Mouse (Mus musculus) forebrain, embryonic 16.5 days (tissue): Measurements from ENCODE around the gene Lrrc31. TPM values are rescaled to one million over a fixed set of nuclear protein-coding genes. Genes with fewer than 3 reads are reported as not detected.
"Not testable (repeated sequence)": the region's sequence is repeated elsewhere in the genome, so short reads cannot be mapped to it uniquely, and the experiment has no call there.

Source experiments
- ATAC-seq: fragments of 200-750 bp; cut with Nextera tagmentation; 2 replicates; pipeline ENCODE4 v1.8.0; 2017; ENCODE audit warnings: mild to moderate bottlenecking, moderate library complexity
- H3K27ac ChIP-seq: fragments of 300-500 bp; sonication (generic); 2 replicates; pipeline ENCODE4 v1.5.1; 2014; ENCODE audit warnings: low read length, control low read depth
- H3K27me3 ChIP-seq: fragments of 300-500 bp; sonication (generic); replicated peaks from 2 replicates; pipeline ENCODE4 v1.6.1; 2014; ENCODE audit warnings: low read length; ENCODE audit not compliant: control insufficient read depth, insufficient read depth
- H3K36me3 ChIP-seq: fragments of 300-500 bp; sonication (generic); 2 replicates; pipeline ENCODE4 v1.6.1; 2014; ENCODE audit not compliant: control insufficient read depth, insufficient read depth
- H3K4me1 ChIP-seq: fragments of 300-500 bp; sonication (generic); replicated peaks from 2 replicates; pipeline ENCODE4 v1.6.1; 2014; ENCODE audit warnings: low read length; ENCODE audit not compliant: control insufficient read depth, insufficient read depth
- H3K4me2 ChIP-seq: fragments of 300-500 bp; sonication (generic); 2 replicates; pipeline ENCODE4 v1.6.1; 2014; ENCODE audit warnings: mild to moderate bottlenecking, low read length, control low read depth
- H3K4me3 ChIP-seq: fragments of 300-500 bp; sonication (generic); replicated peaks from 2 replicates; pipeline ENCODE4 v1.5.1; 2014; ENCODE audit warnings: mild to moderate bottlenecking, low read length, control low read depth
- H3K9ac ChIP-seq: fragments of 300-500 bp; sonication (generic); replicated peaks from 2 replicates; pipeline ENCODE4 v1.6.1; 2014; ENCODE audit warnings: low read depth, low read length, control low read depth
- H3K9me3 ChIP-seq: fragments of 300-500 bp; sonication (generic); 2 replicates; pipeline ENCODE4 v1.6.1; 2016; ENCODE audit warnings: low read length; ENCODE audit not compliant: control insufficient read depth
- WGBS: fragments of 180-500 bp; shearing (Covaris S2); extraction: QIAGEN DNeasy Blood & Tissue Kit; methylation state at CpG from one replicate; pipeline ENCODE4 v1.1.7; 2014; 5-methylcytosine and 5-hydroxymethylcytosine counted together
- polyA plus RNA-seq: library from polyadenylated mRNA; unstranded; fragments of >200 nt; fragmentation: Nextera tagmentation; extraction: Ambion mirVana; gene quantifications from 2 replicates; pipeline ENCODE4 v1.2.1, GENCODE M21; 2015

Gene Lrrc31
- polyA plus RNA-seq, result not detected in 2 replicates

GRCm38 (mm10) chr3:30699711-30700505 is at the start of gene Lrrc31:
Gene Lrrc31 (minus strand): TSS chr3:30699843.
- ATAC-seq, H3K27me3 ChIP-seq, H3K27ac ChIP-seq, H3K4me2 ChIP-seq, H3K4me3 ChIP-seq, H3K9ac ChIP-seq, H3K4me1 ChIP-seq, H3K9me3 ChIP-seq, H3K36me3 ChIP-seq: not testable (repeated sequence)
- 77% methylated on average over 6 of the region's 6 CpGs for WGBS

- H3K4me3 ChIP-seq, result no peak overlapping the region
- ATAC-seq, result no peak
- no peaks in the 10 kb centered on the region for H3K36me3 ChIP-seq
- no peak overlapping the region for H3K4me2 ChIP-seq
- H3K27ac ChIP-seq, result no peak overlapping the region
- no peaks in the 10 kb centered on the region for H3K9me3 ChIP-seq
- no peak overlapping the region for H3K9ac ChIP-seq
- 94% methylated on average over 9 of the region's 9 CpGs for WGBS
- H3K27me3 ChIP-seq, result no peaks in the 10 kb centered on the region
- H3K4me1 ChIP-seq, result no peaks in the 10 kb centered on the region
These were observed 48.7 kb upstream of the Lrrc31 start for GRCm38 (mm10) chr3:30748316-30748715.

DNA sequence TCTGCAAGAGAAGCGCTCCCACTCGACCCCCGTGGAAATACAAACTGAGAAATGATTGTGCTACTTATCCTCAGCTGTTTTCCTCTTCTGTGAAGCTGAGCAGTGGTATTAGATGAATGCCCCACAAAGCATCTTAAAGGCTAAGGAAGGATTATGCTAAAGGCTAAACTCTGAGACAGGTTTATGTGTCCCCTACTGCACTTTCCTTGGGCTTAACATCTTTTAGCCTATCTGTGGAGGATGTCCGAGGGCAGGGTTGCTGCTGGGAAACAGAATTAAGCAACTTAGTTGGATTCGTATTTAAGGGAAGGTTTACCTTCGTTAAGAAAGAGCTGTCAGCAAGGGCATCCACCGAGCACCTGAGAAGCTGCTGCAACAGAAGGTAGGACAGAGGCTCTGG is 46.4 kb upstream of the Lrrc31 start, which contains the start of gene Samd7:
Gene Samd7, plus strand, starts transcription at position 288 of the 400 bp plus-strand sequence.
- no peaks in the 10 kb centered on the region for H3K27me3 ChIP-seq
- H3K4me3 ChIP-seq, result no peak within 1 kb of the TSS
- no peak within 1 kb of the TSS for H3K4me2 ChIP-seq
- no peaks in the 10 kb centered on the region for H3K9me3 ChIP-seq
- no peaks in the 10 kb centered on the region for H3K36me3 ChIP-seq
- H3K4me1 ChIP-seq, result no peaks in the 10 kb centered on the region
- H3K27ac ChIP-seq, result no peak within 1 kb of the TSS
- no peak within 1 kb of the TSS for H3K9ac ChIP-seq
- no peak for ATAC-seq
- WGBS, result 77% methylated on average over 7 of the region's 7 CpGs

GRCm38 (mm10) chr3:30742891-30743290 is 43.2 kb upstream of the Lrrc31 start:
- WGBS, result 95% methylated on average over 7 of the region's 7 CpGs
- no peak for ATAC-seq
- Histone ChIP-seq H3K4me1 (no peaks in the 10 kb centered on the region), H3K9ac (no peak overlapping the region), H3K9me3 (no peaks in the 10 kb centered on the region), H3K4me2 (no peak overlapping the region), H3K4me3 (no peak overlapping the region), H3K27ac (no peak overlapping the region), H3K36me3 (no peaks in the 10 kb centered on the region), H3K27me3 (no peaks in the 10 kb centered on the region)

DNA sequence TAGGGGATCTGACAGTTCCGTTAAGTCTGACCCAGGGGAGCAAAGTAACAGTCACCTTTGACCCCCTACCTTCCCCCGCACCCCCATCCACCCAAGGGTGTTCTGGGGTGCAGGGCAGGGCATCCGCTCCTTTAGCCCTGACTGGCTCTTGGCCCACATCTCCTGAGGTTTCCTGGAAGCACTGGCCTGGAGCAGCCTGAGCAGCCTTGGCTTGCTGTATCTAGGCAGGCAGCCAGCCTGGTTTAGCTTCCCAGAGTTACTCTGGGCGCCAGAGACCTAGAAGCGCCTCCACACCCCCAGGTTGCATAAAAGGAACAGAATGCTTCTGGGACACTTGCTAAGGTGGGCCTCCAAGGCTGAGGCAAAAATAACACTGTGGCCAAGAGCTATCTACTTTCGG is 41.7 kb upstream of the Lrrc31 start:
- no peaks in the 10 kb centered on the region; the same call in 1 of the 2 replicates for H3K4me1 ChIP-seq
- WGBS, result 85% methylated on average over 6 of the region's 6 CpGs
- no peak for ATAC-seq

DNA sequence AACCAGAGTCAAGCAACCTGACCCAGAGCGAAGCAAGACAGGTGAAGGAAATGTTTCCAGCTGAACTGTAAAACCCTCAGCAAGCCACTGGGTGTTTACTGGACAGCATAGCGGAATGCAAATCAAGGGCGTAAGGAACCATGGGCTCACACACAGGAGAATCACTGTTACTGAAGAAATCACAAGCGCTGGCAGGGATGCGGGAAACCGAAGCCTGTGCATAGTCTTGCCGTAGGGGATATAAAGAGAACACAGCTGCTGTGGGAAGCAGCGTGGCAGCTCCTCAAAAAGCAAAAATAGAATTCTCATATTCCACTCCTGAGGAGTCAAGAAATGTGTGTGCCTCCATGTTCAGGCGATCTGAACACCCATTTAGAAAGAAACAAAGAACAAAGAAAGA is 37.2 kb upstream of the Lrrc31 start:
- 45% methylated on average over 9 of the region's 9 CpGs for WGBS
- Histone ChIP-seq H3K4me1 (no peaks in the 10 kb centered on the region; the same call in 1 of the 2 replicates), H3K9me3 (no peaks in the 10 kb centered on the region), H3K27me3 (no peaks in the 10 kb centered on the region), H3K27ac (no peak overlapping the region), H3K4me2 (no peak overlapping the region), H3K36me3 (no peaks in the 10 kb centered on the region), H3K9ac (no peak overlapping the region), H3K4me3 (no peak overlapping the region)
- ATAC-seq, result peak; percentile 74

More for the DNA sequence above, 41.7 kb upstream of the Lrrc31 start:
- Histone ChIP-seq H3K27me3 (no peaks in the 10 kb centered on the region), H3K9me3 (no peaks in the 10 kb centered on the region), H3K9ac (no peak overlapping the region), H3K4me3 (no peak overlapping the region), H3K27ac (no peak overlapping the region), H3K4me2 (no peak overlapping the region), H3K36me3 (no peaks in the 10 kb centered on the region)

GRCm38 (mm10) chr3:30729046-30729445 is 29.4 kb upstream of the Lrrc31 start:
- no peak for ATAC-seq
- no peaks in the 10 kb centered on the region for H3K9me3 ChIP-seq
- WGBS, result 86% methylated on average over 5 of the region's 5 CpGs

DNA sequence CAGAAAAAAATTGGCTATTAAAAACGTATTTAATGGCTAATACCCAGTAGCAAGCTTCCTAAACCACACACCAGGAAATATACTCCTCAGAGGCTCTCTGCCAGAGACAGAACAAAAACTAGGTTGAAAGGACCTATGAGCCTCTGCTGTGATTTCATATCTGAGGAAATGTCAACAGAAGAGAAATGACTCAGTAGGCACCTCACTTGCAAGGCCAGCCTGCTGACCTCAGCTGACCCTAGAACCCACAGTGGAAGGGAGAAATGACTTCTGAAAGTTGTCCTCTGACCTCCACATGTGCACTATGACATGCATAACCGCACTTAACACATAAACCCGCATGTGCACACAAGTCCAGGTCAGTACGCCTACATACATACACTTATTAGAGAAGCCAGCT is 27.6 kb upstream of the Lrrc31 start:
- H3K4me1 ChIP-seq, result no peaks in the 10 kb centered on the region
- WGBS, result 85% methylated on average over 4 of the region's 4 CpGs
- H3K4me3 ChIP-seq, result no peak overlapping the region
- H3K36me3 ChIP-seq, result no peaks in the 10 kb centered on the region
- H3K27me3 ChIP-seq, result no peaks in the 10 kb centered on the region
- no peak for ATAC-seq
- H3K4me2 ChIP-seq, result no peak overlapping the region
- no peak overlapping the region for H3K27ac ChIP-seq
- no peak overlapping the region for H3K9ac ChIP-seq
- no peaks in the 10 kb centered on the region for H3K9me3 ChIP-seq

More at GRCm38 (mm10) chr3:30729046-30729445, 29.4 kb upstream of the Lrrc31 start:
- no peaks in the 10 kb centered on the region for H3K27me3 ChIP-seq
- H3K4me2 ChIP-seq, result no peak overlapping the region
- no peak overlapping the region for H3K4me3 ChIP-seq
- no peak overlapping the region for H3K27ac ChIP-seq
- no peaks in the 10 kb centered on the region for H3K36me3 ChIP-seq
- no peak overlapping the region for H3K9ac ChIP-seq
- H3K4me1 ChIP-seq, result no peaks in the 10 kb centered on the region

DNA sequence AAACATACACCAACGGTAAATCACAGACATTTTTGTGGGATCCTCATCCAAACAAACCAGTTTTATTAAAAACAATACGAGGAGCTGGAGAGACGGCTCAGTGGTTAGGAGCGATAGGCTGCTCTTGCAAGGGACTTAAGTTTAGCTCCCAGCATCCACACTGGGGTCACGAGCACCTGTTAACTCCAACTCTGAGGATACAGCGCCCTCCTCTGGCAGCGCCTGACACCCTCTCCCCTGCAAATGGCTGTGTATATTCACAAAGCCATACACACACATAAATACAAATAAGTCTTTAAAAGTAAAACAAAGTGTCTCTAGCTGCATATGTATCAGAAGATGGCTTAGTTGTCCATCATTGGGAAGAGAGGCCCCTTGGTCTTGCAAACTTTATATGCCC is 25.9 kb upstream of the Lrrc31 start:
- no peaks in the 10 kb centered on the region for H3K36me3 ChIP-seq
- H3K9ac ChIP-seq, result no peak overlapping the region
- WGBS, result 77% methylated on average over 7 of the region's 7 CpGs
- no peaks in the 10 kb centered on the region for H3K4me1 ChIP-seq
- H3K9me3 ChIP-seq, result no peaks in the 10 kb centered on the region
- H3K27me3 ChIP-seq, result no peaks in the 10 kb centered on the region
- ATAC-seq, result no peak
- no peak overlapping the region for H3K4me2 ChIP-seq
- no peak overlapping the region for H3K4me3 ChIP-seq
- H3K27ac ChIP-seq, result no peak overlapping the region
